Mouse (Mus musculus): ENCODE data around the gene Gal3st3. TPM values are rescaled to one million over a fixed set of nuclear protein-coding genes. Genes with fewer than 3 reads are reported as not detected.

Gene Gal3st3
- polyA plus RNA-seq, 1 experiment from 2014 or later, result 4.7 TPM

- Histone ChIP-seq H3K4me1 (peaks cover 8% of the 10 kb centered on the region), H3K9ac (no peak overlapping the region), H3K4me2 (no peak overlapping the region), H3K9me3 (no peaks in the 10 kb centered on the region), H3K27me3 (peaks cover 10% of the 10 kb centered on the region; the same call in 1 of the 2 replicates), H3K36me3 (no peaks in the 10 kb centered on the region), H3K4me3 (no peak overlapping the region), H3K27ac (no peak overlapping the region)
- no peak for ATAC-seq (ENCODE audit: insufficient number of reproducible peaks, low FRiP score, low TSS enrichment, low read depth)
- 83% methylated on average over 2 of the region's 2 CpGs for WGBS
Observed at GRCm38 (mm10) chr19:5353609-5354008, 55.5 kb downstream of the Gal3st3 start.

- ATAC-seq (ENCODE audit: insufficient number of reproducible peaks, low FRiP score, low TSS enrichment, low read depth), result no peak
- no peaks in the 10 kb centered on the region for H3K36me3 ChIP-seq
- H3K4me2 ChIP-seq, result no peak overlapping the region
- no peaks in the 10 kb centered on the region for H3K9me3 ChIP-seq
- no peaks in the 10 kb centered on the region for H3K4me1 ChIP-seq
- no peak overlapping the region for H3K4me3 ChIP-seq
- H3K27me3 ChIP-seq, result no peaks in the 10 kb centered on the region
- H3K27ac ChIP-seq, result no peak overlapping the region
- no CpG with 5 or more reads among the region's 1 CpGs for WGBS
- no peak overlapping the region for H3K9ac ChIP-seq
Observed at GRCm38 (mm10) chr19:5356080-5356479, 57.9 kb downstream of the Gal3st3 start.

Other genes starting within 250 kb of the Gal3st3 start
- gene Rin1, start 247.8 kb upstream of the Gal3st3 start, polyA plus RNA-seq (2015; fragmentation: Nextera tagmentation; extraction: Ambion mirVana), result 2.6 and 3.2 TPM in 2 replicates
- gene Cd248, start 230.3 kb upstream of the Gal3st3 start, polyA plus RNA-seq (2015; fragmentation: Nextera tagmentation; extraction: Ambion mirVana), result 95.9 and 117 TPM in 2 replicates
- gene Tmem151a, start 212.8 kb upstream of the Gal3st3 start, polyA plus RNA-seq (2015; fragmentation: Nextera tagmentation; extraction: Ambion mirVana), result 1.0 and 2.2 TPM in 2 replicates
- gene Yif1a, start 209.8 kb upstream of the Gal3st3 start, polyA plus RNA-seq (2015; fragmentation: Nextera tagmentation; extraction: Ambion mirVana), result 126 and 140 TPM in 2 replicates
- gene Cnih2, start 199.8 kb upstream of the Gal3st3 start, polyA plus RNA-seq (2015; fragmentation: Nextera tagmentation; extraction: Ambion mirVana), result 17.6 and 26.3 TPM in 2 replicates
- gene Rab1b, start 191.3 kb upstream of the Gal3st3 start, polyA plus RNA-seq (2015; fragmentation: Nextera tagmentation; extraction: Ambion mirVana), result 239 and 270 TPM in 2 replicates
- gene Klc2, start 179.8 kb upstream of the Gal3st3 start, polyA plus RNA-seq (2015; fragmentation: Nextera tagmentation; extraction: Ambion mirVana), result 13.0 and 16.9 TPM in 2 replicates
- 19.9 and 23.7 TPM in 2 replicates for gene Pacs1, start 25.2 kb upstream of the Gal3st3 start, polyA plus RNA-seq (2015; fragmentation: Nextera tagmentation; extraction: Ambion mirVana)
- 291 and 302 TPM in 2 replicates for gene Sf3b2, start 2.9 kb upstream of the Gal3st3 start, polyA plus RNA-seq (2015; fragmentation: Nextera tagmentation; extraction: Ambion mirVana)
- not detected in 2 replicates for gene Catsper1, start 37.4 kb downstream of the Gal3st3 start, polyA plus RNA-seq (2015; fragmentation: Nextera tagmentation; extraction: Ambion mirVana)
- gene Cst6, start 51.2 kb downstream of the Gal3st3 start, polyA plus RNA-seq (2015; fragmentation: Nextera tagmentation; extraction: Ambion mirVana), result 40.0 and 50.9 TPM in 2 replicates
- gene Eif1ad, start 68.4 kb downstream of the Gal3st3 start, polyA plus RNA-seq (2015; fragmentation: Nextera tagmentation; extraction: Ambion mirVana), result 57.3 and 60.1 TPM in 2 replicates
- 372 and 374 TPM in 2 replicates for gene Banf1, start 68.8 kb downstream of the Gal3st3 start, polyA plus RNA-seq (2015; fragmentation: Nextera tagmentation; extraction: Ambion mirVana)
- gene Sart1, start 90.4 kb downstream of the Gal3st3 start, polyA plus RNA-seq (2015; fragmentation: Nextera tagmentation; extraction: Ambion mirVana), result 67.0 and 72.1 TPM in 2 replicates
- 0.42 TPM in 1 of 2 replicates, not detected in the other for gene Tsga10ip, start 104.2 kb downstream of the Gal3st3 start, polyA plus RNA-seq (2015; fragmentation: Nextera tagmentation; extraction: Ambion mirVana)
- gene Drap1, start 126.6 kb downstream of the Gal3st3 start, polyA plus RNA-seq (2015; fragmentation: Nextera tagmentation; extraction: Ambion mirVana), result 254 and 257 TPM in 2 replicates
- 68.6 and 69.9 TPM in 2 replicates for gene AI837181, start 126.8 kb downstream of the Gal3st3 start, polyA plus RNA-seq (2015; fragmentation: Nextera tagmentation; extraction: Ambion mirVana)
- gene Fosl1, start 149.2 kb downstream of the Gal3st3 start, polyA plus RNA-seq (2015; fragmentation: Nextera tagmentation; extraction: Ambion mirVana), result not detected in 2 replicates
- gene Ccdc85b, start 159.6 kb downstream of the Gal3st3 start, polyA plus RNA-seq (2015; fragmentation: Nextera tagmentation; extraction: Ambion mirVana), result 6.6 and 6.9 TPM in 2 replicates
- gene Fibp, start 162.3 kb downstream of the Gal3st3 start, polyA plus RNA-seq (2015; fragmentation: Nextera tagmentation; extraction: Ambion mirVana), result 99.3 and 105 TPM in 2 replicates
- 0.82 and 1.7 TPM in 2 replicates for gene Ctsw, start 170.2 kb downstream of the Gal3st3 start, polyA plus RNA-seq (2015; fragmentation: Nextera tagmentation; extraction: Ambion mirVana)
- 221 and 223 TPM in 2 replicates for gene Efemp2, start 175.6 kb downstream of the Gal3st3 start, polyA plus RNA-seq (2015; fragmentation: Nextera tagmentation; extraction: Ambion mirVana)
- 35.5 and 36.6 TPM in 2 replicates for gene Mus81, start 190.1 kb downstream of the Gal3st3 start, polyA plus RNA-seq (2015; fragmentation: Nextera tagmentation; extraction: Ambion mirVana)
- gene Cfl1, start 192.1 kb downstream of the Gal3st3 start, polyA plus RNA-seq (2015; fragmentation: Nextera tagmentation; extraction: Ambion mirVana), result 2,209 and 2,356 TPM in 2 replicates
- gene 1700020D05Rik, start 205.5 kb downstream of the Gal3st3 start, polyA plus RNA-seq (2015; fragmentation: Nextera tagmentation; extraction: Ambion mirVana), result not detected in 2 replicates
- 9.4 and 10.3 TPM in 2 replicates for gene Snx32, start 212.2 kb downstream of the Gal3st3 start, polyA plus RNA-seq (2015; fragmentation: Nextera tagmentation; extraction: Ambion mirVana)